Mouse (Mus musculus) CH12.LX (cell line): Measurements from ENCODE around the gene Zkscan14. TPM values are rescaled to one million over a fixed set of nuclear protein-coding genes. Genes with fewer than 3 reads are reported as not detected.
A peak's percentile ranks its signal among the peaks of the same experiment; 100 is the strongest.

Source experiments
- DNase-seq: peaks from one replicate; pipeline ENCODE4 v3.0.0-alpha.2; 2013; ENCODE audit errors: extremely low read depth
- H3K27ac ChIP-seq: 2 replicates; pipeline ENCODE4 v1.5.1; 2012; ENCODE audit warnings: low read depth, mild to moderate bottlenecking, control low read depth, moderate library complexity; ENCODE audit not compliant: insufficient read depth
- H3K27me3 ChIP-seq: replicated peaks from 2 replicates; pipeline ENCODE3; 2012; ENCODE audit warnings: inconsistent platforms
- H3K36me3 ChIP-seq, 2 experiments: replicated peaks in 1 of 2; 2 replicates each; pipeline versions ENCODE3 to v1.6.1; 2012; ENCODE audit warnings: inconsistent platforms in 1 of 2, low read length in 1 of 2, mild to moderate bottlenecking in 1 of 2, mixed read lengths in 1 of 2, moderate library complexity in 1 of 2; ENCODE audit not compliant: control insufficient read depth in 1 of 2, insufficient read depth in 1 of 2
- H3K4me1 ChIP-seq, 2 experiments: 2 replicates each; pipeline ENCODE4 v1.6.1; 2012; ENCODE audit warnings: inconsistent platforms in 1 of 2, moderate library complexity in 1 of 2; ENCODE audit not compliant: insufficient read depth in 2 of 2, control insufficient read depth in 1 of 2
- H3K4me2 ChIP-seq: 2 replicates; pipeline ENCODE4 v1.6.1; 2012; ENCODE audit warnings: low read depth, mild to moderate bottlenecking, control low read depth; ENCODE audit not compliant: poor library complexity, insufficient read depth, severe bottlenecking
- H3K4me3 ChIP-seq, 3 experiments: fragments of 150-350 bp in 1 of 3; sonication (generic) in 1 of 3; replicated peaks in 1 of 3; 2 replicates each; pipeline versions ENCODE3 to v1.5.1; 2011 to 2012; ENCODE audit warnings: low read depth in 2 of 3, low read length in 2 of 3, mild to moderate bottlenecking in 2 of 3, moderate library complexity in 2 of 3, control low read depth in 1 of 3, improper control_type of control experiment in 1 of 3, inconsistent platforms in 1 of 3, mixed read lengths in 1 of 3; ENCODE audit not compliant: poor library complexity in 1 of 3
- H3K79me2 ChIP-seq: replicated peaks from 2 replicates; pipeline ENCODE4 v1.6.1; 2012; ENCODE audit warnings: mild to moderate bottlenecking, moderate library complexity; ENCODE audit not compliant: control insufficient read depth, poor library complexity, insufficient read depth, severe bottlenecking; ENCODE audit errors: extremely low read depth
- H3K9ac ChIP-seq: 2 replicates; pipeline ENCODE4 v1.6.1; 2012; ENCODE audit warnings: low read depth, mild to moderate bottlenecking, control low read depth, moderate library complexity; ENCODE audit not compliant: insufficient read depth
- H3K9me3 ChIP-seq: replicated peaks from 2 replicates; pipeline ENCODE3; 2012; ENCODE audit warnings: low read length, inconsistent platforms, mixed read lengths
- BHLHE40 ChIP-seq: IDR thresholded peaks from 2 replicates; pipeline ENCODE4 v1.6.1; 2011; ENCODE audit warnings: mild to moderate bottlenecking, low read depth, low read length, improper control_type of control experiment
- CHD1 ChIP-seq: IDR thresholded peaks from 2 replicates; pipeline ENCODE4 v1.6.1; 2012; ENCODE audit warnings: low read depth, low read length, improper control_type of control experiment, inconsistent platforms
- CHD2 ChIP-seq: IDR thresholded peaks from 2 replicates; pipeline ENCODE4 v1.6.1; 2011; ENCODE audit warnings: low read length, improper control_type of control experiment
- CTCF ChIP-seq, 2 experiments: IDR thresholded peaks in 1 of 2; conservative IDR thresholded peaks in 1 of 2; 2 replicates each; pipeline ENCODE4 v1.5.1; 2011 to 2012; ENCODE audit warnings: low read depth in 2 of 2, low read length in 2 of 2, improper control_type of control experiment in 1 of 2, inconsistent platforms in 1 of 2, mild to moderate bottlenecking in 1 of 2, moderate library complexity in 1 of 2
- E2F4 ChIP-seq: IDR thresholded peaks from 2 replicates; pipeline ENCODE4 v1.6.1; 2011; ENCODE audit warnings: low read depth, low read length, improper control_type of control experiment; ENCODE audit not compliant: insufficient replicate concordance
- ELF1 ChIP-seq: IDR thresholded peaks from 2 replicates; pipeline ENCODE4 v1.6.1; 2014; ENCODE audit warnings: low read depth, mild to moderate bottlenecking, inconsistent platforms, low read length, improper control_type of control experiment
- EP300 ChIP-seq: IDR thresholded peaks from 2 replicates; pipeline ENCODE4 v1.6.1; 2011; ENCODE audit warnings: low read length, improper control_type of control experiment
- ETS1 ChIP-seq: conservative IDR thresholded peaks from 2 replicates; pipeline ENCODE4 v1.6.1; 2012; ENCODE audit warnings: low read depth, mild to moderate bottlenecking, inconsistent platforms, low read length, improper control_type of control experiment, moderate library complexity
- GABPA ChIP-seq: IDR thresholded peaks from 2 replicates; pipeline ENCODE4 v1.6.1; 2012; ENCODE audit warnings: low read depth, low read length, improper control_type of control experiment, inconsistent platforms; ENCODE audit not compliant: insufficient replicate concordance
- HCFC1 ChIP-seq: IDR thresholded peaks from 2 replicates; pipeline ENCODE4 v1.6.1; 2012; ENCODE audit warnings: low read depth, mild to moderate bottlenecking, inconsistent platforms, low read length, improper control_type of control experiment
- IRF4 ChIP-seq: IDR thresholded peaks from 2 replicates; pipeline ENCODE4 v1.6.1; 2014; ENCODE audit warnings: low read depth, mild to moderate bottlenecking, inconsistent platforms, low read length, improper control_type of control experiment
- JUN ChIP-seq: IDR thresholded peaks from 2 replicates; pipeline ENCODE4 v1.6.1; 2011; ENCODE audit warnings: low read depth, mild to moderate bottlenecking, low read length, improper control_type of control experiment, moderate library complexity; ENCODE audit not compliant: insufficient read depth
- JUND ChIP-seq: conservative IDR thresholded peaks from 2 replicates; pipeline ENCODE4 v1.6.1; 2011; ENCODE audit warnings: low read depth, low read length, improper control_type of control experiment
- KAT2A ChIP-seq: IDR thresholded peaks from 2 replicates; pipeline ENCODE4 v1.6.1; 2012; ENCODE audit warnings: low read length, improper control_type of control experiment, inconsistent platforms; ENCODE audit not compliant: insufficient replicate concordance
- MAFK ChIP-seq: IDR thresholded peaks from 2 replicates; pipeline ENCODE4 v1.6.1; 2011; ENCODE audit warnings: low read length, improper control_type of control experiment; ENCODE audit not compliant: insufficient replicate concordance
- MAX ChIP-seq: IDR thresholded peaks from 2 replicates; pipeline ENCODE4 v1.6.1; 2011; ENCODE audit warnings: low read length, improper control_type of control experiment
- MAZ ChIP-seq: IDR thresholded peaks from 2 replicates; pipeline ENCODE4 v1.6.1; 2012; ENCODE audit warnings: low read depth, mild to moderate bottlenecking, inconsistent platforms, low read length, improper control_type of control experiment, moderate library complexity
- MEF2A ChIP-seq: IDR thresholded peaks from 2 replicates; pipeline ENCODE4 v1.6.1; 2014; ENCODE audit warnings: low read depth, mild to moderate bottlenecking, inconsistent platforms, low read length, improper control_type of control experiment, borderline replicate concordance
- MXI1 ChIP-seq: IDR thresholded peaks from 2 replicates; pipeline ENCODE4 v1.6.1; 2011; ENCODE audit warnings: mild to moderate bottlenecking, low read depth, low read length, improper control_type of control experiment
- MYC ChIP-seq: IDR thresholded peaks from 2 replicates; pipeline ENCODE4 v1.6.1; 2011; ENCODE audit warnings: low read depth, mild to moderate bottlenecking, improper control_type of control experiment, low read length
- NELFE ChIP-seq: IDR thresholded peaks from 2 replicates; pipeline ENCODE4 v1.6.1; 2011; ENCODE audit warnings: low read depth, low read length, improper control_type of control experiment
- NRF1 ChIP-seq: IDR thresholded peaks from 2 replicates; pipeline ENCODE4 v1.6.1; 2014; ENCODE audit warnings: low read depth, mild to moderate bottlenecking, inconsistent platforms, low read length, improper control_type of control experiment, moderate library complexity
- PAX5 ChIP-seq: IDR thresholded peaks from 2 replicates; pipeline ENCODE4 v1.6.1; 2012; ENCODE audit warnings: low read length, inconsistent platforms, mixed read lengths
- POLR2A ChIP-seq: IDR thresholded peaks from 2 replicates; pipeline ENCODE4 v1.6.1; 2011; ENCODE audit warnings: low read depth, mild to moderate bottlenecking, improper control_type of control experiment, low read length
- POLR2AphosphoS2 ChIP-seq: IDR thresholded peaks from 2 replicates; pipeline ENCODE4 v1.6.1; 2011; ENCODE audit warnings: low read depth, low read length, improper control_type of control experiment
- RAD21 ChIP-seq: IDR thresholded peaks from 2 replicates; pipeline ENCODE4 v1.6.1; 2011; ENCODE audit warnings: low read depth, mild to moderate bottlenecking, low read length, improper control_type of control experiment, moderate library complexity
- RCOR1 ChIP-seq: conservative IDR thresholded peaks from 2 replicates; pipeline ENCODE4 v1.6.1; 2012; ENCODE audit warnings: low read depth, mild to moderate bottlenecking, inconsistent platforms, low read length, improper control_type of control experiment
- SIN3A ChIP-seq: IDR thresholded peaks from 2 replicates; pipeline ENCODE4 v1.6.1; 2012; ENCODE audit warnings: low read length, improper control_type of control experiment, inconsistent platforms
- SMC3 ChIP-seq: IDR thresholded peaks from 2 replicates; pipeline ENCODE4 v1.6.1; 2011; ENCODE audit warnings: low read depth, low read length, improper control_type of control experiment
- TBP ChIP-seq: conservative IDR thresholded peaks from 2 replicates; pipeline ENCODE4 v1.6.1; 2011; ENCODE audit warnings: low read depth, low read length, improper control_type of control experiment
- TCF12 ChIP-seq: IDR thresholded peaks from 2 replicates; pipeline ENCODE4 v1.6.1; 2014; ENCODE audit warnings: low read depth, mild to moderate bottlenecking, inconsistent platforms, low read length, improper control_type of control experiment
- UBTF ChIP-seq: IDR thresholded peaks from 2 replicates; pipeline ENCODE4 v1.6.1; 2012; ENCODE audit warnings: low read depth, mild to moderate bottlenecking, inconsistent platforms, low read length, improper control_type of control experiment, moderate library complexity
- USF1 ChIP-seq: IDR thresholded peaks from 2 replicates; pipeline ENCODE4 v1.6.1; 2014; ENCODE audit warnings: low read depth, mild to moderate bottlenecking, inconsistent platforms, low read length, improper control_type of control experiment
- USF2 ChIP-seq: conservative IDR thresholded peaks from 2 replicates; pipeline ENCODE4 v1.6.1; 2011; ENCODE audit warnings: low read depth, low read length, improper control_type of control experiment
- ZC3H11A ChIP-seq: IDR thresholded peaks from 2 replicates; pipeline ENCODE4 v1.6.1; 2012; ENCODE audit warnings: low read depth, mild to moderate bottlenecking, inconsistent platforms, low read length, improper control_type of control experiment
- ZKSCAN1 ChIP-seq: IDR thresholded peaks from 2 replicates; pipeline ENCODE4 v1.6.1; 2012; ENCODE audit warnings: low read depth, inconsistent platforms, low read length, improper control_type of control experiment, borderline replicate concordance
- ZMIZ1 ChIP-seq: IDR thresholded peaks from 2 replicates; pipeline ENCODE4 v1.6.1; 2012; ENCODE audit warnings: low read depth, mild to moderate bottlenecking, inconsistent platforms, low read length, improper control_type of control experiment
- ZNF384 ChIP-seq: IDR thresholded peaks from 2 replicates; pipeline ENCODE4 v1.6.1; 2012; ENCODE audit warnings: low read depth, low read length, improper control_type of control experiment, inconsistent platforms
- dilution Hi-C: fragments of 300-500 bp; cut with MboI; formaldehyde crosslinking; loops from 2 replicates; pipeline ENCODE4 v1.14.3; 2020; ENCODE audit warnings: low sequenced_read_pairs; ENCODE audit not compliant: extremely low pct_unique_long_range_greater_than_20kb, extremely low pct_ligation_motif_present
- in situ Hi-C: fragments of 300-500 bp; cut with MboI; formaldehyde crosslinking; loops from 3 replicates; pipeline ENCODE4 v1.14.3; 2019; ENCODE audit warnings: low sequenced_read_pairs, low pct_ligation_motif_present, low pct_unique_long_range_greater_than_20kb, mixed read lengths
- polyA plus RNA-seq: library from polyadenylated mRNA; unstranded; fragments of >175 nt; gene quantifications from 2 replicates; pipeline ENCODE4 v1.2.1, GENCODE M21; 2012; ENCODE audit warnings: low read depth; ENCODE audit not compliant: insufficient read length
- total RNA-seq, 2 experiments: library from RNA; depleted of rRNA; stranded (reverse); fragments of 300-350 nt in 1 of 2; fragments of >200 nt in 1 of 2; gene quantifications; 2 replicates each; pipeline ENCODE4 v1.2.3; 2012 to 2014

Zkscan14 gene
- total RNA-seq (2012; rRNA removed), result 11.5 and 12.1 TPM in 2 replicates
- total RNA-seq (2014; rRNA removed), result 10.7 and 12.8 TPM in 2 replicates
- polyA plus RNA-seq, result 10.1 and 10.5 TPM in 2 replicates

DNA sequence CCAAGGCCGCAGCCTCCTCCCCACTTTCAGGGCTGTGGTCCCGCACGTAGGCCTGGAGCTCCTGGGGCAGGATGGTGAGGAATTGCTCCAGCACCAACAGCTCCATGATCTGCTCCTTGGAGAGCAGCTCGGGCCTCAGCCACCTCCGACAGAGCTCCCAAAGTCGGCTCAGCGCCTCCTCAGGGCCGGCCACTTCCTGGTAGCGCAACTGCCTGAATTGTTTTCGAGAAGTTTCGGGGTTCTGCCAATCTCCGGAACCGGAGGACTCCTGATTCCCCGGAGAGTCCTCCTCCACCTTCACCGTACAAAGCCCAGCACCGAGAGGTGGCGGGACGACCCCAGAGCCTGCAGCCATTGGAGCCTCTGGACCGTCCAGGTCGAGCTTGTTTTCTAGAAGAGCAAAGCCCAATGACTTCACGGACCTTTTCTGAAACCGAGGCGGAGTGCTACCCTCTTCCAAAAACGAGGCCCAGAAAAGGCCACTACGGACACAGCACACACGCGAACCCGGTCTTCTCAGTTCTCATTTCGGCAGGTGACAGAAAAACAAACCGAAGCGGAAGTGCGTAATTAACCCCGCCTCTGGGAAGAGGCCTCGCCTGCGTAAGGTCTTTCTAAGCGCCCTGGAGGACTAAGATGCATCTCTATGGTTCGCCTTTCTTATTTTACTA lies at the start of gene Zkscan14:
Zkscan14 (minus strand) TSS at position 548 of the 671 bp plus-strand sequence.
- H3K36me3 ChIP-seq, result peaks cover 16 to 21% of the 10 kb centered on the region in 2 experiments
- peak within 1 kb of the TSS; percentile 59 for H3K27ac ChIP-seq
- TF ChIP-seq NRF1, result peak; percentile 36
- no peak; the same call in 1 of the 2 replicates for TF ChIP-seq ETS1
- no peak for TF ChIP-seq ZKSCAN1
- peak; percentile 86 for TF ChIP-seq TBP
- TF ChIP-seq ZMIZ1, result peak; percentile 48; the same call in 1 of the 2 replicates
- TF ChIP-seq GABPA, result peak; percentile 62
- peak; percentile 84 for TF ChIP-seq ELF1
- TF ChIP-seq MXI1, result peak; percentile 98
- no peak for TF ChIP-seq EP300
- TF ChIP-seq POLR2AphosphoS2, result no peak; the same call in 1 of the 2 replicates
- TF ChIP-seq KAT2A, result peak; percentile 79; the same call in 1 of the 2 replicates
- no peak for TF ChIP-seq UBTF
- no peak for TF ChIP-seq USF2
- TF ChIP-seq SIN3A, result peak; percentile 99
- TF ChIP-seq ZC3H11A, result no peak
- TF ChIP-seq MAX, result peak; percentile 62
- no peak for TF ChIP-seq PAX5
- TF ChIP-seq E2F4, result no peak
- no peak for TF ChIP-seq CTCF (conservative IDR thresholded peaks at IDR 0.05 in 1 of 2, IDR thresholded peaks at IDR 0.05 in 1 of 2; ENCODE audit: low read depth in 2 of 2, low read length in 2 of 2)
- TF ChIP-seq JUND, result 0 out of 2 replicates have a peak, but pooled peaks have one; percentile 33
- TF ChIP-seq SMC3, result no peak
- peak; percentile 90 for TF ChIP-seq POLR2A
- TF ChIP-seq BHLHE40, result peak; percentile 85
- no peak for TF ChIP-seq USF1
- TF ChIP-seq CHD2, result no peak
- peak; percentile 79 for TF ChIP-seq NELFE
- no peak for TF ChIP-seq MAFK
- TF ChIP-seq ZNF384, result no peak
- no peak for TF ChIP-seq RCOR1
- no peak for TF ChIP-seq MAZ
- no peak; the same call in 1 of the 2 replicates for TF ChIP-seq MEF2A
- peak; percentile 89 for TF ChIP-seq HCFC1
- TF ChIP-seq CHD1, result no peak
- TF ChIP-seq JUN, result no peak
- TF ChIP-seq RAD21, result no peak
- peak; percentile 63; the same call in 1 of the 2 replicates for TF ChIP-seq MYC
- peak; percentile 79 for TF ChIP-seq IRF4
- peak; percentile 70; the same call in 1 of the 2 replicates for TF ChIP-seq TCF12
- H3K27me3 ChIP-seq, result no peaks in the 10 kb centered on the region
- dilution Hi-C loops (no loop called here), in situ Hi-C loops (no loop called here)
- peak within 1 kb of the TSS; percentile 90 to 94 (median 92) for H3K4me3 ChIP-seq
- peak within 1 kb of the TSS; percentile 91; the same call in 1 of the 2 replicates for H3K4me2 ChIP-seq
- DNase-seq, result peak; percentile 96
- H3K9me3 ChIP-seq, result no peaks in the 10 kb centered on the region
- peaks cover 20% of the 10 kb centered on the region for H3K79me2 ChIP-seq
- peak within 1 kb of the TSS; percentile 74 for H3K9ac ChIP-seq
- H3K4me1 ChIP-seq, result peaks cover 6 to 41% of the 10 kb centered on the region in 2 experiments; a peak in 3 of 4 replicates
